Mouse (Mus musculus): ENCODE data around the gene Xpo6. TPM values are rescaled to one million over a fixed set of nuclear protein-coding genes. Genes with fewer than 3 reads are reported as not detected.

Xpo6 gene
- polyA plus RNA-seq, 1 experiment from 2014 or later: 19.3 TPM

DNA sequence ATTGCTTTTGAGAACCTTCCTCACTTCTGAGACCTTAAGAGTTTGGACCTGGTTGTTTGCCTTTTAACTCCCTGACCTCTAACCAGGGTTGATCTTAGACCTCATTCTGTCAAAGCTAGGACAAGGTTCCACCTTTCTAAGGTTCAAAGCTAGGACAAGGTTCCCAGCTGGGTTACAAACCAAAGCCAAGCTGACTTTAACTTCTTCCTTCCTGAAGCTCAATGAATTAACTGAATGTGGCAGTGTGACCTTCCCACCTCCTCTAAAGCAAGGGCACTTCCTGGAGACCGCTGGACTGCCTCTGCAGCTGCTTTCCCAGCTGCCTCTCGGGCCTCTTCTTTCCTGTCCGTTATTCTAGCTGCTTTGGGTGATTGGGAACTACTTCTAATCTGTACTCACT, 32.9 kb downstream of the Xpo6 start:
- 33% methylated on average over 3 of the region's 3 CpGs for WGBS
- peaks cover 2% of the 10 kb centered on the region for H3K36me3 ChIP-seq (ENCODE audit: control insufficient read depth, insufficient read depth, low read length)
- no peaks in the 10 kb centered on the region for H3K27me3 ChIP-seq (ENCODE audit: control insufficient read depth, insufficient read depth, low read length)
- no peak overlapping the region for H3K9ac ChIP-seq (ENCODE audit: low read length)
- DNase-seq (ENCODE audit: low spot score) (no peak), ATAC-seq (ENCODE audit: low FRiP score, low TSS enrichment) (no peak)
- no peaks in the 10 kb centered on the region for H3K9me3 ChIP-seq (ENCODE audit: control insufficient read depth, low read length)
- H3K4me2 ChIP-seq (replicated peaks; ENCODE audit: low read depth): no peak overlapping the region
- TF ChIP-seq EP300 (optimal IDR thresholded peaks at IDR 0.05) (no peak), CTCF (IDR thresholded peaks at IDR 0.05; ENCODE audit: low read depth) (no peak)
- no peak overlapping the region for H3K4me3 ChIP-seq (ENCODE audit: low read depth, low read length)
- no peaks in the 10 kb centered on the region for H3K4me1 ChIP-seq (replicated peaks; ENCODE audit: control insufficient read depth, insufficient read depth)
- no peak overlapping the region for H3K27ac ChIP-seq (replicated peaks)

GRCm38 (mm10) chr7:126166571-126166970, 33.7 kb downstream of the Xpo6 start:
- Histone ChIP-seq H3K4me3 (ENCODE audit: low read depth, low read length) (no peak overlapping the region), H3K27me3 (ENCODE audit: control insufficient read depth, insufficient read depth, low read length) (no peaks in the 10 kb centered on the region), H3K36me3 (ENCODE audit: control insufficient read depth, insufficient read depth, low read length) (no peaks in the 10 kb centered on the region; the same call in none of the 2 replicates), H3K27ac (replicated peaks) (no peak overlapping the region), H3K9me3 (ENCODE audit: control insufficient read depth, low read length) (no peaks in the 10 kb centered on the region), H3K4me1 (replicated peaks; ENCODE audit: control insufficient read depth, insufficient read depth) (no peaks in the 10 kb centered on the region), H3K9ac (ENCODE audit: low read length) (no peak overlapping the region), H3K4me2 (replicated peaks; ENCODE audit: low read depth) (no peak overlapping the region)
- no peak for TF ChIP-seq EP300 (optimal IDR thresholded peaks at IDR 0.05)
- TF ChIP-seq CTCF (IDR thresholded peaks at IDR 0.05; ENCODE audit: low read depth): no peak
- ATAC-seq (ENCODE audit: low FRiP score, low TSS enrichment) (no peak), DNase-seq (ENCODE audit: low spot score) (no peak)

GRCm38 (mm10) chr7:126158238-126158637, 42.1 kb downstream of the Xpo6 start:
- H3K36me3 ChIP-seq (ENCODE audit: control insufficient read depth, insufficient read depth, low read length): peaks cover 7% of the 10 kb centered on the region
- H3K4me3 ChIP-seq (ENCODE audit: low read depth, low read length): no peak overlapping the region
- H3K4me2 ChIP-seq (replicated peaks; ENCODE audit: low read depth): no peak overlapping the region
- no peak overlapping the region for H3K9ac ChIP-seq (ENCODE audit: low read length)
- H3K4me1 ChIP-seq (replicated peaks; ENCODE audit: control insufficient read depth, insufficient read depth): no peaks in the 10 kb centered on the region
- 79% methylated on average over 3 of the region's 3 CpGs for WGBS
- no peaks in the 10 kb centered on the region for H3K9me3 ChIP-seq (ENCODE audit: control insufficient read depth, low read length)
- no peak for DNase-seq (ENCODE audit: low spot score)
- no peak for TF ChIP-seq CTCF (IDR thresholded peaks at IDR 0.05; ENCODE audit: low read depth)
- TF ChIP-seq EP300 (optimal IDR thresholded peaks at IDR 0.05): no peak
- no peak for ATAC-seq (ENCODE audit: low FRiP score, low TSS enrichment)
- H3K27ac ChIP-seq (replicated peaks): no peak overlapping the region
- H3K27me3 ChIP-seq (ENCODE audit: control insufficient read depth, insufficient read depth, low read length): no peaks in the 10 kb centered on the region

DNA sequence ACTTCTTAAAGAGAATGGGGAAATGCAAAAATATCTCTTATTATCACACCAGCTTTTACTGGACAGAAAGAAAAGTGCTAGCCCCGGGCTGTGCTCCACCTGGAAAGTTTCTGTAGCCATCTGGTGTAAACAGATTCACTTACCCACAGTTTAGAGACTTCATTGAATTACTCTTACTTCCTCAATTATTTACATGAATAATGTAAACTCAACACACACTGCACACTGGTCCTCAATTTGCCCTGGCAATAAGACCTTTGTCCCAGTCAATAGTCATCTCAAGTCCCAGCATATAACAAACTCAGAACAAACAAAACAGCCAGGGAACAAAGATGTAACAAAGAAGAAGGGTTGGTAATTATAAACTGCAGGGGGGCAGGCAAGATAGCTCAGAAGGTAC, 44.6 kb downstream of the Xpo6 start:
- H3K4me1 ChIP-seq (replicated peaks; ENCODE audit: control insufficient read depth, insufficient read depth): no peaks in the 10 kb centered on the region
- no peak overlapping the region for H3K4me3 ChIP-seq (ENCODE audit: low read depth, low read length)
- WGBS: 57% methylated on average over 1 of the region's 1 CpGs
- H3K27me3 ChIP-seq (ENCODE audit: control insufficient read depth, insufficient read depth, low read length): no peaks in the 10 kb centered on the region
- H3K27ac ChIP-seq (replicated peaks): no peak overlapping the region
- H3K36me3 ChIP-seq (ENCODE audit: control insufficient read depth, insufficient read depth, low read length): peaks cover 7% of the 10 kb centered on the region
- ATAC-seq (ENCODE audit: low FRiP score, low TSS enrichment): no peak
- TF ChIP-seq CTCF (IDR thresholded peaks at IDR 0.05; ENCODE audit: low read depth): no peak
- TF ChIP-seq EP300 (optimal IDR thresholded peaks at IDR 0.05): no peak
- DNase-seq (ENCODE audit: low spot score): no peak
- no peak overlapping the region for H3K9ac ChIP-seq (ENCODE audit: low read length)
- H3K4me2 ChIP-seq (replicated peaks; ENCODE audit: low read depth): no peak overlapping the region
- H3K9me3 ChIP-seq (ENCODE audit: control insufficient read depth, low read length): no peaks in the 10 kb centered on the region

DNA sequence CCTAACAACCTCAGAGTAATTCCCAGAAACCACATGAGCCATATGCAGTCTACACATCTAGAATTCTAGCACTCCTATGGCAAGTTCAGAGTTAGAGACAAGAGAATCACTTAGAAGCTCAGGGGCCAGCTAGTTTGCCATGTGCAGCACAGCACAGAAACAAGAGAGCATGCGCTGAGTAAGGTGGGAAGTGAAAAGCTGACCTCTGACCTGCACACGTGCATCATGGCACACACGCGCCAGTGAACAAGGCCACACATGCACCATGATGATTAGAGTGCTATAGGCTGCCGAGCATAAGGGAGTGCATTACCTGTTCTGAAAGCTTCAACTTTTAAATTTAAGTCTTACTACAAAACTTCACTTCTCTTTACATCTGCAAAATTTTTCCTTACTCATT, 45.6 kb downstream of the Xpo6 start:
- Histone ChIP-seq H3K4me2 (replicated peaks; ENCODE audit: low read depth) (no peak overlapping the region), H3K4me3 (ENCODE audit: low read depth, low read length) (no peak overlapping the region), H3K27me3 (ENCODE audit: control insufficient read depth, insufficient read depth, low read length) (no peaks in the 10 kb centered on the region), H3K27ac (replicated peaks) (no peak overlapping the region), H3K9me3 (ENCODE audit: control insufficient read depth, low read length) (no peaks in the 10 kb centered on the region), H3K4me1 (replicated peaks; ENCODE audit: control insufficient read depth, insufficient read depth) (no peaks in the 10 kb centered on the region), H3K36me3 (ENCODE audit: control insufficient read depth, insufficient read depth, low read length) (peaks cover 12% of the 10 kb centered on the region), H3K9ac (ENCODE audit: low read length) (no peak overlapping the region)
- no peak for DNase-seq (ENCODE audit: low spot score)
- WGBS: 83% methylated on average over 5 of the region's 5 CpGs
- ATAC-seq (ENCODE audit: low FRiP score, low TSS enrichment): no peak
- no peak for TF ChIP-seq EP300 (optimal IDR thresholded peaks at IDR 0.05)
- no peak for TF ChIP-seq CTCF (IDR thresholded peaks at IDR 0.05; ENCODE audit: low read depth)

DNA sequence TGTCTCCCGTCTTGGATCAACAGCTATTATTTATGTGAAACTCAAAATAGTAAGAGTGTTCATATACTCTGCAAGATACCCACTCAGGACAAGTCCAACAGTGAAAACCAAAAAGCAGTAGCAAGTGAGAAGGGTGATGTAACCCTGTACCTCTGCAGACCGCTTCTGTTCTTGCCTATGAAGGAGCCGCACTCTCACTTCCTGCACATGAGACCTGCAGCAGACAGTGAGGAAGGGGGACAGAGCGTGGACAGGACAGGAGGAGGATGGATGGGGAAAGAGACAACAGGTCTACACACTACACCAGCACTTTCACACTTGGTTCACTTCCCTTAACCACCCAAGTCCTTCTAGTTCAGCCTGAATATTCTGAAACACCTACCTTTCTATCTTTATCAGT, 48.0 kb downstream of the Xpo6 start:
- Histone ChIP-seq H3K27me3 (ENCODE audit: control insufficient read depth, insufficient read depth, low read length) (no peaks in the 10 kb centered on the region), H3K27ac (replicated peaks) (no peak overlapping the region), H3K9me3 (ENCODE audit: control insufficient read depth, low read length) (no peaks in the 10 kb centered on the region), H3K9ac (ENCODE audit: low read length) (no peak overlapping the region), H3K4me3 (ENCODE audit: low read depth, low read length) (no peak overlapping the region), H3K36me3 (ENCODE audit: control insufficient read depth, insufficient read depth, low read length) (peaks cover 12% of the 10 kb centered on the region), H3K4me1 (replicated peaks; ENCODE audit: control insufficient read depth, insufficient read depth) (no peaks in the 10 kb centered on the region), H3K4me2 (replicated peaks; ENCODE audit: low read depth) (no peak overlapping the region)
- TF ChIP-seq EP300 (optimal IDR thresholded peaks at IDR 0.05) (no peak), CTCF (IDR thresholded peaks at IDR 0.05; ENCODE audit: low read depth) (no peak)
- 86% methylated on average over 4 of the region's 4 CpGs for WGBS
- no peak for DNase-seq (ENCODE audit: low spot score)
- no peak for ATAC-seq (ENCODE audit: low FRiP score, low TSS enrichment)

All from stomach, postnatal 0 days (tissue).